Mouse (Mus musculus): ENCODE results near the gene Kmt2a.

DNA sequence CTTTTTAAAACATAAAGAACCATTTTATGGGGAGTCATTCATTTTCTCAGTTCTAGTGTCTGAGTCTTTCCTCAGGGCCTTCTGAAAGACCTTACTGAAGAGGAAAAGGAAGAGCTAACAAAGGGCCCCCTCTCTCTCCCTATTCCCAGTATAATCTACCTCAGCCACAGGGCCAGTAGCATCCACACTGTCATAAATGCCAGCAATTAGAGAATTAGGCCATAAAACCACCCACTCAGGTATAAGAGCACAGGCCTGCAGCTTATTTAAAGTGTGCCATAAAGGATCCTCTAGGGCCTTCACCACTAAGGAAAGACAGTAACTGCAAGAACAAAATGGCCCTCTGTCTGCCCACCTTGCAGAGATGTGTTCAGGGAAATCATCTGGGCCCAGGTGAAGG lies 6.9 kb downstream of the Kmt2a start:
- TF ChIP-seq GATA1 (IDR thresholded peaks at IDR 0.05; ENCODE audit: borderline replicate concordance, low read length): no peak
- no peak for TF ChIP-seq FLI1 (IDR thresholded peaks at IDR 0.05; ENCODE audit: low read length)
